ENCODE assay signal across 8 mouse cellular contexts in the genomic region with DNA sequence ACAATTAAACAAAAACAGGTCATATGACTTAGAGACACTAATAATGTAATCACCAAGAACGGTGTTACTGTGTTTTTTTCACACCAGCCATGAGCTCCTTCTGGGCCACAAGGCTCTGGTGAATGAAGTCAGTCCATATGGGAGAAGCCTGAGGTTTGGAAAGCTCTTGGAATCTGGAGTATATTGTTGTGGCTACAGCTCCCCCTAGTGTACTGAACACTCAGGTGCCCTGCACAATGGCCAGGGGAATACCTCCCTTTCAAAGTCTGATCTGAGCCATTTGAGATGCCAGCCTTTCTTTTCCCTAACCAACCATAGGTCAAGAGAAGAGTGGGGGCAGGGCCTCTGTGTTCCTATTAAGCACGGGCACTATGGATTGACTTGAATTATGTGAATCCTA.
DNase-seq lines count a peak whose midpoint lies in the region; ATAC-seq and TF ChIP-seq lines count a peak whose summit lies in the region.

No protein-coding gene starts in this region.

- 13% methylated on average over 2 of the region's 2 CpGs for WGBS in liver, embryonic 12.5 days (ENCODE audit: insufficient replicate concordance)

- no peaks in the 10 kb centered on the region for H3K27me3 ChIP-seq in liver, embryonic 12.5 days (replicated peaks)

- no peaks in the 10 kb centered on the region for H3K9me3 ChIP-seq in ES-E14 (ENCODE audit: control insufficient read depth, insufficient read depth, low read depth, low read length)
- H3K9me3 ChIP-seq in liver, embryonic 12.5 days (replicated peaks): no peaks in the 10 kb centered on the region

- in situ Hi-C loops in ES-E14 (cut with MboI; ENCODE audit: low sequenced_read_pairs in 2 of 2, unreplicated experiment in 2 of 2): loop anchor here (5.0 to 10.0 kb wide), 2 partner anchors 311 to 314 kb away; no protein-coding TSS in a partner anchor

- H3K36me3 ChIP-seq in ES-E14 (ENCODE audit: control insufficient read depth, insufficient read depth, low read length, poor library complexity, severe bottlenecking): no peaks in the 10 kb centered on the region
- H3K36me3 ChIP-seq in liver, embryonic 12.5 days: no peaks in the 10 kb centered on the region

- ATAC-seq in liver, embryonic 12.5 days: peak; percentile 49; the same call in 1 of the 2 replicates

- H3K9ac ChIP-seq in ES-E14 (ENCODE audit: insufficient read depth, low read depth, low read length, poor library complexity, severe bottlenecking): no peak overlapping the region
- H3K9ac ChIP-seq in liver, embryonic 12.5 days: no peak overlapping the region

- peak; percentile 76 for DNase-seq in ES-E14 (ENCODE audit: low read depth, low spot score)
- peak; percentile 92 for DNase-seq in brain, embryonic 14.5 days (ENCODE audit: low read depth)
- DNase-seq in fibroblast of lung, adult 2 months (ENCODE audit: low read depth): peak; percentile 70
- peak; percentile 53 to 79 for DNase-seq in heart, postnatal 14 days
- DNase-seq in kidney, postnatal 36 days: peak; percentile 76 to 77
- peak; percentile 68 for DNase-seq in neural tube, embryonic 10.5 days (ENCODE audit: extremely low spot score, low spot score)
- DNase-seq in thymus, postnatal 14 days: peak; percentile 55

- H3K27ac ChIP-seq in ES-E14 (ENCODE audit: insufficient read depth, low read depth, low read length, poor library complexity, severe bottlenecking): no peak overlapping the region
- H3K27ac ChIP-seq in liver, embryonic 12.5 days: no peak overlapping the region

- no peak overlapping the region for H3K4me3 ChIP-seq in ES-E14 (ENCODE audit: insufficient read depth in 1 of 2, low read depth in 1 of 2, low read length in 2 of 2, poor library complexity in 1 of 2, severe bottlenecking in 1 of 2)
- no peak overlapping the region for H3K4me3 ChIP-seq in liver, embryonic 12.5 days

- no peak for TF ChIP-seq POLR2A in brain, embryonic 14.5 days (IDR thresholded peaks at IDR 0.05; ENCODE audit: borderline replicate concordance, extremely low read depth, insufficient read depth, insufficient read length, poor library complexity, severe bottlenecking)

- peaks cover 0 to 4% of the 10 kb centered on the region in 2 experiments; a peak in 1 of 4 replicates for H3K4me1 ChIP-seq in ES-E14 (ENCODE audit: control insufficient read depth in 2 of 2, insufficient read depth in 2 of 2, low read length in 2 of 2, poor library complexity in 1 of 2)
- peaks cover 10% of the 10 kb centered on the region for H3K4me1 ChIP-seq in liver, embryonic 12.5 days

- intact Hi-C loops in heart, postnatal 14 days (cut with DNase I): loop anchor here (1.0 to 5.0 kb wide), 3 partner anchors 41 to 387 kb away; no protein-coding TSS in a partner anchor

- peak; percentile 84 for TF ChIP-seq CTCF in brain, embryonic 14.5 days (IDR thresholded peaks at IDR 0.05; ENCODE audit: borderline replicate concordance, extremely low read depth, insufficient read depth, insufficient read length)

- H3K4me2 ChIP-seq in liver, embryonic 12.5 days: no peak overlapping the region

TF ChIP-seq in ES-E14, 5 proteins besides CTCF, POLR2A, EP300 and RAD21:
- TF ChIP-seq ZNF384 (IDR thresholded peaks at IDR 0.05; ENCODE audit: low read depth, low read length) (no peak), ZC3H11A (IDR thresholded peaks at IDR 0.05; ENCODE audit: borderline replicate concordance, low read depth, low read length) (peak; percentile 99), MAFK (IDR thresholded peaks at IDR 0.05; ENCODE audit: insufficient read depth, low read depth, low read length) (no peak)
